In genomic region chr1:39762025-39762370, GRCm38 (mm10) we compare ENCODE assay signal across 8 mouse cellular contexts. TPM values are rescaled to one million over a fixed set of nuclear protein-coding genes. Genes with fewer than 3 reads are reported as not detected.
A peak's percentile ranks its signal among the peaks of the same experiment; 100 is the strongest.
DNase-seq lines count a peak whose midpoint lies in the region; ATAC-seq lines count a peak whose summit lies in the region.

No protein-coding gene starts in this region.

- no peaks in the 10 kb centered on the region for H3K36me3 ChIP-seq in forebrain, embryonic 13.5 days (ENCODE audit: poor library complexity, severe bottlenecking)
- H3K36me3 ChIP-seq in heart, embryonic 16.5 days (ENCODE audit: control insufficient read depth, insufficient read depth), result no peaks in the 10 kb centered on the region
- H3K36me3 ChIP-seq in liver, embryonic 11.5 days (ENCODE audit: control insufficient read depth, insufficient read depth, low read length), result no peaks in the 10 kb centered on the region

- 0 out of 2 replicates have a peak, but pooled peaks cover 6% of the 10 kb centered on the region for H3K27me3 ChIP-seq in forebrain, embryonic 13.5 days
- H3K27me3 ChIP-seq in heart, embryonic 16.5 days (ENCODE audit: control insufficient read depth, insufficient read depth, low read length), result no peaks in the 10 kb centered on the region
- no peaks in the 10 kb centered on the region for H3K27me3 ChIP-seq in liver, embryonic 11.5 days (replicated peaks; ENCODE audit: control insufficient read depth, insufficient read depth, low read length)

- H3K9ac ChIP-seq in forebrain, embryonic 13.5 days, result no peak overlapping the region
- H3K9ac ChIP-seq in heart, embryonic 16.5 days (ENCODE audit: low read length), result peak overlapping the region; percentile 69
- H3K9ac ChIP-seq in liver, embryonic 11.5 days (ENCODE audit: low read depth, low read length), result no peak overlapping the region

- peak; percentile 66; the same call in 1 of the 2 replicates for ATAC-seq in forebrain, embryonic 13.5 days
- ATAC-seq in heart, embryonic 16.5 days (replicated peaks; ENCODE audit: extremely low read depth, insufficient read depth, low FRiP score), result peak; percentile 71
- ATAC-seq in liver, embryonic 11.5 days (replicated peaks; ENCODE audit: low FRiP score), result 0 out of 2 replicates have a peak, but pooled peaks have one; percentile 49
- ATAC-seq in monocyte, adult 5-6 weeks (replicated peaks; ENCODE audit: insufficient number of reproducible peaks, low FRiP score, low TSS enrichment, poor library complexity, severe bottlenecking), result peak; percentile 79

- H3K9me3 ChIP-seq in forebrain, embryonic 13.5 days (replicated peaks), result no peaks in the 10 kb centered on the region
- H3K9me3 ChIP-seq in heart, embryonic 16.5 days (replicated peaks; ENCODE audit: control insufficient read depth, low read length), result no peaks in the 10 kb centered on the region
- H3K9me3 ChIP-seq in liver, embryonic 11.5 days (ENCODE audit: control insufficient read depth, low read length), result no peaks in the 10 kb centered on the region

- peak; percentile 99 for DNase-seq in 3T3-L1 (ENCODE audit: low read depth, low spot score)
- DNase-seq in adrenal gland, postnatal 4 days (ENCODE audit: low spot score in 2 of 2), result peak; percentile 43 to 74
- DNase-seq in kidney, postnatal 25 days, result peak; percentile 91 to 94
- DNase-seq in liver, embryonic 11.5 days (ENCODE audit: low spot score), result no peak
- peak; percentile 90 for DNase-seq in telencephalon, adult 2 months (ENCODE audit: low read depth, low spot score)

- H3K4me1 ChIP-seq in forebrain, embryonic 13.5 days, result peaks cover 17% of the 10 kb centered on the region
- H3K4me1 ChIP-seq in heart, embryonic 16.5 days (ENCODE audit: control insufficient read depth, insufficient read depth, low read length), result peaks cover 29% of the 10 kb centered on the region
- H3K4me1 ChIP-seq in liver, embryonic 11.5 days (replicated peaks; ENCODE audit: control insufficient read depth, insufficient read depth, low read length), result peaks cover 2% of the 10 kb centered on the region; the same call in 1 of the 2 replicates

- peak overlapping the region; percentile 37; the same call in 1 of the 2 replicates for H3K27ac ChIP-seq in forebrain, embryonic 13.5 days
- peak overlapping the region; percentile 93 for H3K27ac ChIP-seq in heart, embryonic 16.5 days (ENCODE audit: low read length)
- no peak overlapping the region for H3K27ac ChIP-seq in liver, embryonic 11.5 days (ENCODE audit: low read depth, low read length)

- under 1% methylated on average over 10 of the region's 10 CpGs for WGBS in forebrain, embryonic 13.5 days
- 2% methylated on average over 10 of the region's 10 CpGs for whole genome bisulfite sequencing in heart, embryonic 16.5 days
- 7% methylated on average over 10 of the region's 10 CpGs for WGBS in liver, embryonic 11.5 days

- peak overlapping the region; percentile 9; the same call in 1 of the 2 replicates for H3K4me3 ChIP-seq in forebrain, embryonic 13.5 days
- H3K4me3 ChIP-seq in heart, embryonic 16.5 days (ENCODE audit: low read length), result peak overlapping the region; percentile 45
- peak overlapping the region; percentile 1; the same call in 1 of the 2 replicates for H3K4me3 ChIP-seq in liver, embryonic 11.5 days (ENCODE audit: low read depth, low read length)

- H3K4me2 ChIP-seq in forebrain, embryonic 13.5 days, result peak overlapping the region; percentile 51
- peak overlapping the region; percentile 72 for H3K4me2 ChIP-seq in heart, embryonic 16.5 days (ENCODE audit: low read depth, low read length)
- peak overlapping the region; percentile 54 for H3K4me2 ChIP-seq in liver, embryonic 11.5 days

RNA-seq across cellular contexts. Expression of gene Rfx8, which starts 41.2 kb away (rescaled TPM):
- under 1 TPM; 0.39 to 0.93 TPM for total RNA-seq in adrenal gland, postnatal 4 days (2021)
- polyA plus RNA-seq in forebrain, embryonic 13.5 days (2015; fragmentation: Nextera tagmentation; extraction: Ambion mirVana), result 0.18 and 0.20 TPM in 2 replicates
- 0.51 and 0.68 TPM in 2 replicates for polyA plus RNA-seq in heart, embryonic 16.5 days (2015; fragmentation: Nextera tagmentation; extraction: Ambion mirVana)
- polyA plus RNA-seq in liver, embryonic 11.5 days (2014; fragmentation: Nextera tagmentation; extraction: Ambion mirVana), result 0.17 and 0.53 TPM in 2 replicates
- total RNA-seq in monocyte, adult 5-6 weeks (2017), result 0.67 TPM in 1 of 3 replicates, not detected in the others

RNA-seq across cellular contexts. Expression of gene Gm3646, which starts 43.1 kb away (rescaled TPM):
- total RNA-seq in adrenal gland, postnatal 4 days (2021), result not detected
- polyA plus RNA-seq in forebrain, embryonic 13.5 days (2015; fragmentation: Nextera tagmentation; extraction: Ambion mirVana), result not detected in 2 replicates
- 2.7 and 4.4 TPM in 2 replicates for polyA plus RNA-seq in heart, embryonic 16.5 days (2015; fragmentation: Nextera tagmentation; extraction: Ambion mirVana)
- polyA plus RNA-seq in liver, embryonic 11.5 days (2014; fragmentation: Nextera tagmentation; extraction: Ambion mirVana), result not detected in 2 replicates
- total RNA-seq in monocyte, adult 5-6 weeks (2017), result not detected in 3 replicates
